Mouse (Mus musculus) NIH3T3 (cell line): ENCODE data around the gene Nckap5.
"Not testable (repeated sequence)": the region's sequence is repeated elsewhere in the genome, so short reads cannot be mapped to it uniquely, and the experiment has no call there.

Experiments
- DNase-seq: peaks from one replicate; pipeline ENCODE4 v3.0.0-alpha.2; 2012; ENCODE audit warnings: low read depth

Nckap5 gene

DNA sequence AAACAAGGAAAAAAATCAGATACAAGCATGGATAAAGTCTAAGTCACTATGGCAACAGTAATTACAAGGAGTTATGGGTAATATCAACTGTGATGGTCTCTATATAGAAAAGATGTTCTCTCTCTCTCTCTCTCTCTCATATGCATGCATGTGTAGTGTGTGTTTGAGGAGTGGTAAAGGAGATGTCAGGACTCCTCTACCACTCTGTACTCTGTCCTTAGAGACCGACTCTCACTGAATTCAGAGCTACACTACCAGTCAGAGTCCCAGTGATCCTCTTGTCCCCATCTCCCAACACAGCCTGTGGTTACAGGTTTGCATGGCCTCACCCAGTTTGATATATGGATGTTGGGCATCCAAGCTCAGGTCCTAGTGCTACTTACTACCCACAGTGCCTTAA is 662.0 kb downstream of the Nckap5 start:
- no peak for DNase-seq

DNA sequence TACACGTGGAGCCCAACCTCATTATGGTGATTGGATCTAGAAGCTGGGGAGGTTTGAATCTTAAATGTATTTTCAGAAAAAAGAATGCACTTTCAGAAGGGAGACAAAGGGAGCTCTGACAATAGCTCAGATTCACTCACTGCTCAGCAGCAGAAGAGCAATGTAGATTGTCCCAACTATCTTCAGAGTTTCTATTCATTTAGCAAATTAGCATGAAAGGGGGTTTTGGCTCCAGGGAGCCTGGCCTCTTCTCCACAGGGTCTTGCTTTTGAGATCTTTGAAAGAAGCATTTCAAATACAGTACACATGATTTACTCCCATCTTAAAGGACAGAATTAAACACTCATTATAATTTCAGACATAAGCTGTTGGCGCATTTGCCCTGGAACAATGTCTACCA is 662.5 kb downstream of the Nckap5 start:
- no peak for DNase-seq

- no peak for DNase-seq
Observed at GRCm38 (mm10) chr1:126167546-126167945, 663.1 kb downstream of the Nckap5 start.

- no peak for DNase-seq
Observed at GRCm38 (mm10) chr1:126159287-126159686, 671.3 kb downstream of the Nckap5 start.

DNA sequence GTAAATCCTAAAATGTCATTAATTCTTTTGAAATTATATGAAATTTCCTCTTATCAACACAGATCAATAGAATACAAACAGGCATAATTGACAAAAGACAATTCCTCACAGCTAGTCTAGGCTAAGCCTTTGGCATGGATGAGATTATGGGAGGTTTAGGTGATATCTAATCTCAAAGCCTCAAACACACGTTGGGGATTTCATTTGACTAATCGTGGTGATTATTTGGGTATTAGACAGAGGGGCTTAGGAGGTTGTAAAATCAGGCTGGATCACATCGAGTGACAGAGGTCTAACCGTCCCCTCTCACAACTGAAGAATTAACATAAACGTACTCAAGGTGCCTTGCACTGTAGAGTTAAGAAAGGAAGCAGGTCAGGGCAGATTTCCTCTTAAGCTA is 674.8 kb downstream of the Nckap5 start:
- DNase-seq = no peak

- peak; percentile 23 for DNase-seq
Observed at GRCm38 (mm10) chr1:126153516-126154234, 676.9 kb downstream of the Nckap5 start.

- no peak for DNase-seq
Observed at GRCm38 (mm10) chr1:126152217-126152616, 678.4 kb downstream of the Nckap5 start.

- no peak for DNase-seq
Observed at GRCm38 (mm10) chr1:126149966-126150365, 680.6 kb downstream of the Nckap5 start.

DNA sequence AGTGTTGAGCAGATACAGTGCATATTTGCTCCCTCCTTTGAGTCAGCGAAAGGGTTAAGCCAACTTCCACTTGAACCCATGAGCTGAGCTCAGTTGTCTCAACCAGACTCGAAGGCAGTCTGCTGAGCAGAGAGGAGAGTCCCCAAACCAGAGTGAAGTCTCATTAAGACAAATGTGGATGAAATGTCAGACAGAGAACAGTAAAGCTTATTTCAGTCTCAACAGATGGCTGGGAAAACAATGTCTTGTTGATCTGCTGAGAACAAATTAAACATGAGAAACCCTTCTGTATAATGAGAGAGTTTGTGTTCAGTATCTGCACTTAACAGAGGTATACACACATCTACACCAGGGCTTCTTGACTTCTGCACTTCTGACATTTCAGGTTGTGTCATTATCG is 694.9 kb downstream of the Nckap5 start:
- no peak for DNase-seq

DNA sequence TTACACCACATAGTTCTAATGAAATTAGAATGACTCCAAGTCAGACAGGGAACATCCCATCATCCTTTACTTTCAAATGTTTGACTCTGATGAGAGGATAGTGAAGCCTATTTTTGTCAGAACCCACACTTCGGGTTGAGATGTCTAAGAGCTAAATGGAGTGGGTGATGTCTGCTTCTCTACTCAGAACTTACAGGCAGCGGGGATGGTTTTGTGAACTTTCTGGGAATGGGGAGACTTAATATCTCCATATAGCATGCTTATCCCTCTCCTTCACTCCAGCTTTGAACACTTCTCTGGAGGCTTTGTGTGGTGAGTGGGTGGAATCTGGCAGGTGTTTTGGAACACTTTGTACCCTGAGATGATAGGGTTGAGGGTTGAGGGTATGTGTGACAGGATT is 698.3 kb downstream of the Nckap5 start:
- no peak for DNase-seq

DNA sequence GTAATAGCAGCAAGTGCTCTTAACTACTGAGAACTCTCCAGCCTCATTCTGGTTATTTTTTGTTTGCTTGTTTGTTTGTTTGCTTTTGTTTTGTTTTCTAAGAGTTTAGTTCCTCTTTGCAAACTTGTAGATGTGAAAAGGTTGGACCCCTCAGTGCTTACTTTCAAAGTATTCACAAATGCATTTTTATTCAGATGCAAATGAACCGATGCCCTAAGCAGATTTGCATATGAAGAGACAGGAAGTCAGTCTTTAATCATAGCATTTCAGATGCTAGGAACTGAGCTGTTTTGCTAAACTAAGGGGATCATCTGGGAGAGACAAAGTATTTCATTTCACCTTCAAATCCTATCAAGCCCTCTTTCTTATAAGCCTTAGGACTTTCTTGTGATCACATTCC is 701.5 kb downstream of the Nckap5 start:
- DNase-seq = no peak

DNA sequence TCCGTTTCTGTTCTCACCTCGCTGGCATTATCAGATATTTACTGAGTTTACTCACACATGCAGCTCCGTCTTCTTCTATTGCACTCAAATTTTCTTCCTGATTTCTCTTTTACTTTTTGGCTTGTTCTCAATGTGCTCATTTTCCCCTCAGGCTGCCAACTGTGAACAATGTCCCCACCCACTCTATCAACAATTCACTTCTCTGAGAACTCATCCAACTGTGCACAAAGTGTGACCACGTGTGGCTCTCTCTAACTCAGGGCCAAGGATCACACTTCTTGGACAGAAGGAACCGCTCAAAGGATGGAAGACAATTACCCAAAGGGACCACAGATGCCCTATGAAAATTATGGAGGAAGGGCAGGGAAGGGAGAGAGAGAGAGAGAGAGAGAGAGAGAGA is 707.5 kb downstream of the Nckap5 start:
- DNase-seq = no peak

DNA sequence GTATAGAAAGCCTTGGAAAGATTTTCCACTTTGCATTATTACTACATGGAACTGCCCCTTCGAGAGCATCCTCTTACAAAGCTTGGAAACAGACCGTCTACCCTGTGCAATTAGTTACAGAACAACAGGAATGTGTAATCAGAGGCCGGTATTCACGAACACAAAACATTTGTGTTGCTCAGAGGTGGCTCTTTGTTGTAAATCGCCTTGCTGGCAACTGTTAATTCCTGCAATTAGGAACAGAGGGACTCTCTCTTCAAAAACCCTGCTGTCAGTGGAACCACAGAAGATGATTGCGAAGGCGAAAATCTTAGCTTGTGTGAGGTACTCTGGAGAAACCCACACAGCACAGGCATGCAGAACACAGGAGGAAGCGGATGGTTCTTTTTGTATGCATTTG is 710.1 kb downstream of the Nckap5 start:
- DNase-seq = no peak

- no peak for DNase-seq
Observed at GRCm38 (mm10) chr1:126116034-126116433, 714.6 kb downstream of the Nckap5 start.

DNA sequence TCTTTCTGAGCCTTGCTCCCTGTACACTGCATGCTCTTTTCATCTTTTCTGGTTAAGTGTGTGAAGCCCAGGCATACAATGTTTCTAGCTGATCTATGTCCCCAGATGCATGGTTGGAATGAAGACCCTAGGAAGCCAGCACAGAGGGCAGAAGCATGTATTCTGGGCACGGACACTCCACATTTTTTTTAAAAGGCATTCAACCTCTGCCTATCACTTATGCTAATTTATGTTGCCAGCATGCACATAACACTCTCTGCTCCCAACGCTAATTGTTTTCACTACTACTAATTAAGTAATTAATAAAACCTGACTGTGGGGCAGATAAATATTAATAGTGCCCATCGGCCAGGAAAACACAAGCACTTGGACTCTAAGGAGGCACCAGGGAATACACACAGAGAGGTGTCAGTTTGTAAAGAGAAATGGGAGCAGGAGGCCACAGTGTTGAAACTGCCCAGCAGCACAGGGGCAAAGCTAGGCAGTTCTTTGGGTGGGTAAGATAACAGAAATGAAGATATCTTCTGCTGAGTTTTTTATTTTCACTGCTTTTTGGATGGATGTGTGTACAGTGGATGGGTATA is 724.8 kb downstream of the Nckap5 start:
- DNase-seq = no peak

- no peak for DNase-seq
Observed at GRCm38 (mm10) chr1:126094346-126094745, 736.3 kb downstream of the Nckap5 start.

DNA sequence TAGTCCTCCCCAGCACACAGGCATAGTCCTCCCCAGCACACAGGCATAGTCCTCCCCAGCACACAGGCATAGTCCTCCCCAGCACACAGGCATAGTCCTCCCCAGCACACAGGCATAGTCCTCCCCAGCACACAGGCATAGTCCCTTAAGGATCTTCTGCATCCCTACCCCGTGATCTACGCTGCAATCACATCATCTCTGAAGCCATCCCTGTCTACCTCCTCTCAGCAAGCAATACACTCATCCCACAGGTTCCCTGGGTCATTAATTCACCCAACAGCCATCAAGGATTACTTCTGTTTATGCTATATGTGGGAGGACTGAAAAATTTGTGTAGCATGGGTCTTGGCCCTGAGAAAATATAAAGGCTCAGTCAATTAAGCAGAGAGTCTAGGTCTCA is 738.6 kb downstream of the Nckap5 start:
- DNase-seq = not testable (repeated sequence)

DNA sequence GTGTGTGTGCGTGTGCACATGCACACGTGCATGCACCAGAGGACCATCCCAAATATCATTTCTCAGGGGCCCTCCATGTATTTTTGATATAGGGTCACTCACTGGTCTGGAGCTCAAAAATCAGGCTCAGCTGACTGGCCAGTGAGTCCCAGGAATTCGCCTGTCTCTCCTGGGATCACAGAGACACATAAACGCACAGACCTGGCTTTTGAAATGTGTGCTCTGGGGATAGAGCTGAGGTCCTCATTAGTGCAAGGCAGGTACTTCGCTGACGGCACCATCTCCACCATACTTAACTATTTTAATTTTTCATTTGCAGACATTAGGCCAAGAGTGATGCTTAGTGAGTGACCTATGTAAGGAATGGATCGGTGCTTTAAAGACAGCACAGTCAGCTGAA is 743.4 kb downstream of the Nckap5 start:
- no peak for DNase-seq

GRCm38 (mm10) chr1:126076312-126076711 is 754.3 kb downstream of the Nckap5 start:
- DNase-seq = no peak

DNA sequence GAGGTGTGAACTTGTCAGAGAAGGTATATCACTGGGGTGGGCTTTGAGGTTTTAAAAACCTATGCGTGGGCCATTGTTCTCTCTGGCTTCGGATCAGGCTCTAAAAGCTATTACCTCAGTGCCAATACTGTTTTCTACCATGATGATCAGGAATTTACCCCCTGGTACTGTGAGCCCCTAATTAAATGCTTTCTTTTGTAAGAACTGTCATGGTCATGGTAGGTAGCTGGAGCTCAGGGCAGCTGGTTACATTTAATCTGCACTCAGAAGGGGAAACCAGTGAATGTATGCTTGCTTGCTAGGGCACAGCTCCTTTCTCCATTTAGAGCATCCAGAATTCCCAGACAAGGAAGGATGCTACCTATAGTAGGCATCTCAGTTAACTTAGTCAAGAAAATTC is 759.7 kb downstream of the Nckap5 start:
- DNase-seq = no peak

GRCm38 (mm10) chr1:126051491-126051890 is 779.1 kb downstream of the Nckap5 start:
- DNase-seq = no peak

DNA sequence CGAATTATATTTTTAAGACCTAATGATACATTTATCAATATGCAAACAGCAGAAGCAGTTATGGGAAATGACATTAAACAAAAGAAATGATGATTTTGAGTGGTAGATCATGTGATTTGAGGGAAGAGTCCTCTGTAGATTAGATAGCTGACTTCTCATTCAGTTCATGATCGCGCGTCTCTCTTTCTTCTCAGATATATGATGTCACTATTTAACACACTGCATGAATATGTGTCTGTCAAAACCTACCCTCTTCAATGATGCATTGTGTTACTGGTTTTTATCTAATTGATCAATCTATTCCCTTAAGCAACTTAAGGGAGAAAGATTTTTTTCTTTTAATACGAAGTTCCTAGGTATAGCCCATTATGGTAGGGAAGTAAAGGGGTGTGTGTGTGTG is 787.7 kb downstream of the Nckap5 start:
- DNase-seq = no peak

GRCm38 (mm10) chr1:126027536-126027935 is 803.1 kb downstream of the Nckap5 start:
- no peak for DNase-seq

GRCm38 (mm10) chr1:126024518-126024917 is 806.1 kb downstream of the Nckap5 start:
- DNase-seq = no peak
